Mouse (Mus musculus) adrenal gland, adult 8-10 months (tissue): ENCODE data around the gene Trim46. TPM values are rescaled to one million over a fixed set of nuclear protein-coding genes. Genes with fewer than 3 reads are reported as not detected.
A peak's percentile ranks its signal among the peaks of the same experiment; 100 is the strongest.

Source experiments
- DNase-seq: peaks from one replicate; pipeline ENCODE4 v3.0.0; 2022
- total RNA-seq, 4 experiments: library from RNA; stranded (reverse); gene quantifications; 2 replicates each; pipeline ENCODE4 v1.2.4; 2022

Gene Trim46
- 1 to 10 TPM; 2.8 to 4.5 (median 3.8) TPM for total RNA-seq

DNA sequence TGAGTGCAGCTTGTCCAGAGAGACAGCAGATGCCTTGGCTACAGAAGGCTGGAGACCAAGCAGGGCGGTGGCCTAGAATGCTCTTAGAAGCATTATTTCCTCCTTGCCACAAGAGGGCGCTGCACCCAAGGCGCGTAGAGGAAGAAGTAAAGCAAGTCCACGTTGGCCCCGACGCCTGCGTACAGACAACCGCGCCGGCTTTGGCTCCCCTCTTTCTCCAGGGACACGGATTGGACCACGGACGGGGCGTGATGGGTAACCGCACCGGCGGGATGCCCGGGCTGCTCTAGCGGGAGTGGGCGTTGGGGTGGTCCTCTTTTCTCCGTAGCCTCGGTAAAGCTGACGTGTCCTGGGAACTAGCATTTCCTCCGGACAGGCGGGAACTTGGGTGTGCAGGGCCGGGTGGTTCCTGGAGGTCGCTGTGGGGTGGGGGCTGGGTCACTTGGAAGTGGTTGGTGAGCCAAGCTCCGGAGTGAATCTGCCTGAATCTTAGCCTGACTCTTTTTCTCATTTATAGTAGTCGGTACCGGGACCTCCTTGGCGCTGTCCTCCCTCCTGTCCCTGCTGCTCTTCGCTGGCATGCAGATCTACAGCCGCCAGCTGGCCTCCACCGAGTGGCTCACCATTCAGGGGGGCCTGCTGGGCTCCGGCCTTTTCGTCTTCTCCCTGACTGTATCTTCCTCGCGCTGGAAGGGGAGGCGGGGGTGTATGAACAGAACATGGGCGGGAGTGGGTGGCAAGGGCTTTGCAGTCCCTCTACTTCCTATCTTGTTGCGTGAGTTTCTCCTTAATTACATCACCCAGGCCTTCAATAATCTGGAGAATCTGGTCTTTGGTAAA, at the start of gene Trim46:
Gene Trim46 (minus strand): TSS at position 49 of the 840 bp plus-strand sequence.
- peak; percentile 84 for DNase-seq

DNA sequence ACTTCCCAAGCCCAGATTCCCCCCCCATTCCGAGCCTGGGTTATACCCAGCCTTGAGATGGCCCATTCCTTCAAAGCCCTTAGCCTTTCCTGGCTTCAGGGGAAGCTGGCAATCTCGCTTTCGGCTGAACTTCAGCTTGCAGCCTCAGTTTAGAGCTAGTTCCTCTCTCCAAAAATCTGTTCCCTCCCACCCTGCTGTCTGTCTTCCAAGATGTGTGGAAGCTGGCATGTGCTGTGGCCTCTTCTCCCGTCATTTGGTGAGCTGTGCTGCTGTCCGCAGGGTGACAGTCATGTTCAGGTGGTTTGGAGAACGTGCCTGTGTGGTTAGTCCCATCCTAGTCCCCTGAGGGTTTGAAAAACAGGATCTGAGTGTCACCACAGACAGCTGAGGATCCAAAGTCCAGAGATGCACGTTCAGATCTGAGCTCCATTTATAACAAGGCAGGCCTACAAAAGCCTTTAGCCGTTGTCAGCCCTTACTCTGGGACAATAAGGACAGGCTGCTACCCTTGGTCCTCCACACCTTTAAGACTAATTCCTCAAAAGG, 49.6 kb upstream of the Trim46 start:
- DNase-seq, result no peak

- no peak for DNase-seq
Observed at GRCm38 (mm10) chr3:89294195-89294594, 48.1 kb upstream of the Trim46 start.

GRCm38 (mm10) chr3:89293247-89293918, 47.3 kb upstream of the Trim46 start:
- no peak for DNase-seq

DNA sequence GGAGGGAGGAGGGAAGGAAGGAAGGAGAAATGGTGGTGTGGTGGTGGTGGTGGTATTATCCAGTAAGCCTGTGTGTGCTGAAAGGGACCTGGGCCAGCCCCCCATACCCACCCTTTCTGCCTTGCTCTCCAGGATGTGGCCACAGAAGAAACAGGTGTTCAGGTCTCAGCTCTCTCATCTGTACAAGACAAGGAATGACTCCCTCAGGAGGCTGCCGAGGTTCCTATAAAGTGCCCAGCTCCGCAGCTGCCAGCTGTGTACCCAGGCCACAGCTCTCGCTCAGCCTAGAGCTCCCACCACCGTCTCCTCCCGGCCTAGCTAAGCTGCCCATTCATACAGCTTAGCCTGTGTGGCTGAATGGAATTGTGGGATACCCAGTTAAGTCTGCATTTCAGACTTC, 46.2 kb upstream of the Trim46 start:
- DNase-seq, result no peak

DNA sequence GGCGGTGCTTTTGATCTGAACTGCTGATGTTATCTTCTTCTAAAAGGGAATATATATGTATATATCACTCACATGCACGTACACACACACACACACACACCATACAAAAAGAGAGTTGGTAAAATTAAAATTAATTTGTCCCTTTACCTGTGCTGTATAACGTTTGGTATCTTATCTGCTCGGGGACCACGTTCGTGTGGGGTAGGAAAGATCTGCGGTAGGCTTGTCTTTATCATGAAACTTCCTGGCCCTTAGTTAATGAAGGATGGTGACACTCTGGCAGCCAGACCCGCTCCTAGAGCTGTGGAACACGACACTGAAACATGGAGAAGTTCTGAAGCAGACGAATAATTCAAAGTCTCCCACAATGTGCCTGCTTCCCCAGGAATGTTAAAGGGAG, 45.8 kb upstream of the Trim46 start:
- no peak for DNase-seq

GRCm38 (mm10) chr3:89288503-89288928, 42.4 kb upstream of the Trim46 start:
- no peak for DNase-seq

GRCm38 (mm10) chr3:89287286-89287685, 41.2 kb upstream of the Trim46 start:
- no peak for DNase-seq

- no peak for DNase-seq
Observed at GRCm38 (mm10) chr3:89285526-89285925, 39.4 kb upstream of the Trim46 start.

DNA sequence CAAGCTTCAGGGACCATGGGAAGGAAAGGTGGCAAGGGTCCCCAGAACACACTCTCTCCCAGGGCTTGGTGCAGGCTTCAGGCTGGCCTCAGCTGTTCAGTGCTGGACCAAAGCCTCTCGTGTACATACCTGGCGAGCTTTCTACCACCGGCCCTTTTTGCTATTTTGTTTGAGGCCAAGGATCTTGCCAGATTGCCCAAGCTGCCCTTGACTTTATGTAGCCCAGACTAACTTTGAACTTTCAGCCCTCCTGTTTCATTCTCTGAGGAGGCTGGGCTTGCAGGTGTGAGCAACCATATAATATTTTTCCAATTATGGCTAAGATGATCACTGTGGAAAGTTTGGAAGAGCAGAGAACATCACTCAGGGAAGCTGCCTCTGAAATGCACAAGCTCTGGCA, 38.2 kb upstream of the Trim46 start:
- DNase-seq, result no peak

- DNase-seq, result no peak
Observed at GRCm38 (mm10) chr3:89282291-89282643, 36.2 kb upstream of the Trim46 start.

- peak; percentile 73 for DNase-seq
Observed at GRCm38 (mm10) chr3:89281579-89282290, 35.6 kb upstream of the Trim46 start.

DNA sequence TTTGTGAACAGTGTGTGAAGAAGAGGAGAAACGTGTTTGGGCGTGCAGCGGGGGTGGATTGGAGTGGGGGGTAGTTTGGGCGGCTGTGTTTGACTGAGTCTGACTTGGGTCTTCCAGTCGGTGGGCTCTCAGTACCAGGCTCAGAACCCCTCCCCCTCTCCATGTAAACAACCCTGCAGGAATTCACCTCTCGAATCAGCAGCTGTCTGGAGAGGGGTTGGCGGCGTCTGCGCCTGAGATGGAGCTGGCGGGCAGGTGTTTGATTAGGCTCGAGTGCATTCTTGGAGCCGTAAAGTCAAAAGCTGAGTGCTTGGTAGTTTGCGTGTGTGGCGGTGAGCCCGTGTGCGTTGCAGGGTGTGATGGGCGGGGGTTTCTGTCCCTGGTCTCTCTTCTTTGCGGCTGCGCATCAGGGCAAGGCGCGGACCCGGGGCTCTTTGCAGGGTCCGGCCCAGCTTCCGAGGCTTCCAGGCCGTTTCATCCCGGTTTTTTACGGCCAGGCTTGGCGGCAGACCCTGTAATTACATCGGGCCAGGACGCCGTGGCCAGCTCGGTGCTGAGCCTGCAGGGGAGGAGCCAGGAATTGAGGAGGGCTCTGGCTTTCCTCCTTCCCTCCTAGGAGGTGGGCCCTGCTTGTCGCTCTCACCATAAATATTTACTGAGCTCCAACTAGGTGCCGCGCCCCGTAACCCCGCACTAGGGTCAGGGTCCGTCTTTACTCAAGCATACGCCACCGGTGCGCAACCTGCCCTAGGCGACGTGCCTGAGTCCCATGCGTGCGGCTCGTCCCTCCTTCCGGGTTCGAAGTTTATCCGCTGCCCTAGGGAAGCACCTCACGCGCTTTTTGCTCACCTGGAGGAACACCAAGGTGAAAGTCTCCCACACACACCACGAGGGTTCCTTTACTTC, 34.8 kb upstream of the Trim46 start, which contains the start of gene Efna1:
Gene Efna1 (minus strand): TSS at position 537 of the 906 bp plus-strand sequence.
- peak; percentile 50 for DNase-seq

- DNase-seq, result no peak
Observed at GRCm38 (mm10) chr3:89280050-89280605, 34.0 kb upstream of the Trim46 start.

DNA sequence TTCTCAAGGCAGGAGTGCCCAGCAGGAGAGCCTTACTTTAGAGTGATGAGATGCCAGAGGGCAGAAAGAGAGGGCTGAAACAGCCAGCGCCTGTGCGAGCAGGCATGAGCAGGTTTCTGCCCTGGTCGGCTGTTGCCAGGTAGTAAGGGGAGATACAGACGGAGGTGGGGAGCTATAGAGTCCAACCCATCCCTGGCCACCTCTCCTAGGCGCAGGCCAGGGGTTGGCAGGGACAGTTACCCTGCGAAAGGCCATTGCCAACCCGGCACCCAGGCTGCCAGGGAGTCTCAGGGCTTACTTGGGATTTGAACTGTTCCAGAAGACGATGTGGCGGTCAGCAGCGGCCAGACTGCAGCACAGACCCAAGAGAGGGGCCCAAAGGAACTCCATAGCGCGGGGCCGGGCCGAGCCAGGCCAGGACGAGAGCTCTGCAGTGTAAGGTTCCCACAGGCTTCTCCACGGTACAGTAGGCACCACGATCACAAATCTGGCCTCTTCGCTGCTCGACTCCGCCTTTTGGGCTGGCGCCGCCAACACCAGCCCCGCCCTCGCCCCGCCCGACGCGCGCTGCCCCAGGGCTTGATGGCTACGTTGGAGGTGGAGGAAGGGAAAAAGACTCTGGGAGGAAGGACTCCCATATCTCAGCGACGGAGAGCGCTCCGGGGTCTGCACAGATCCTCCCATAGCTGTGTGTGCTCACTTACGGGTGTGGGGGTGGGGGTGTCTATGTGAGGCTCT, 33.2 kb upstream of the Trim46 start:
- DNase-seq, result peak; percentile 82

DNA sequence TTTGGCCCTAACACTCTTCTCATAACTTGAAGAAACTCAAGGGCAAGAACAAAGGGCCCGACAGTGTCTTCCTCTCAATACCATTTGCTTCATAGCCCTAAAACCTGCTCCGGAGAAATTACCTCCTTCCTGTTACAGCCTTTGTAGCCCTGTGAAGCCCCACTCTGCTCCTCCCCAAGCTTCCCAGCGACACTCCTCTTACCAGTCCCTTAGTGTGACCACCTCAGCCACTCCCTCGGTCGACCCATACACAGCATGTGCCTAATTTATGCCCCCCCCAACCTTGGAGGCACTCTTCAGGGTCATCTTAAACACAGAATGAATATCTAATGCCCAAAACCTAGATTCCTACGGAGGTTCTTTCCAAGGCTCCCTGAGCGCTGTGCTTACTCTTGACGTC, 32.5 kb upstream of the Trim46 start:
- no peak for DNase-seq

GRCm38 (mm10) chr3:89278107-89278506, 32.0 kb upstream of the Trim46 start:
- DNase-seq, result peak; percentile 52

- DNase-seq, result no peak
Observed at GRCm38 (mm10) chr3:89277281-89278021, 31.3 kb upstream of the Trim46 start.

DNA sequence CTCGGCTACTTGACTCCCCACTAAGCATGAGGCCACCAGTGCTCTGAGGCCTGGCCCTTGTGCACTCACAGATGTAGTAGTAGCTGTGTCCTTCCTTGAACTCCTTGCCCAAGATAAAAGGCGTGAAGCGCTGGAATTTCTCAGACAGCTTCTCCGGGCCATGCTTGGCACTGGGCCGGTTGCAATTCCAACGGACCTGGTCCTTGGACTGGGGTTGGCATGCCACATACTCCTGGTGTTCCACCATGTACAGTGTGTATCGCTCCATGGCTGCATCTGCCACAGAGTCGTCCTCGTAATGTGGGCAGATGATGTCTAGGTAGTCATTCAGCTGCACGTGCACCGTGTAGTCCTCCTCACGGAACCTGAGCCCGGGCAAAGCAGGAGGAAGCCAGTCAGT, 30.0 kb upstream of the Trim46 start:
- no peak for DNase-seq

DNA sequence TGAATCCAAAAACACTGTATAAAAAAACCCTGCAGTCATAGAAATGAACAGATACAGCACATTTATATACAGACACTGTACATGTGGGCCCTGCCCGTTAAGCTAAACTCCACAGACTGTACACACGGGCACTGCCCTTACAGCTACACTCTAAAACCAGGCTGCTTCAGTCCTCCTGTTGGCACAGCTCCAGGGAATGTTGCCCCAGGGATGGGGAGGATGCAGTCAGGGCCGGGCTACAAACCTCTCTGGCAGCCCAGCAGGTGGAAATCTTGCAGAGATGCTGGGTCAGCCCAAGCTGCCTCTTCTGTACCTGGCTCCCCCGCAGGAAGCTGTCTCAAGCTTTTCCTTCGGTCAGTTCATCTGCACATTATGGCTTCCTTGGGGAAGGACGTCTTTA, 25.7 kb upstream of the Trim46 start:
- DNase-seq, result no peak
